Mouse (Mus musculus) CH12.LX (cell line): ENCODE results near the gene Gls. TPM values are rescaled to one million over a fixed set of nuclear protein-coding genes. Genes with fewer than 3 reads are reported as not detected.

Experiments used
- DNase-seq: peaks from one replicate; pipeline ENCODE4 v3.0.0-alpha.2; 2013; ENCODE audit errors: extremely low read depth
- H3K27ac ChIP-seq: 2 replicates; pipeline ENCODE4 v1.5.1; 2012; ENCODE audit warnings: low read depth, mild to moderate bottlenecking, control low read depth, moderate library complexity; ENCODE audit not compliant: insufficient read depth
- H3K27me3 ChIP-seq: replicated peaks from 2 replicates; pipeline ENCODE3; 2012; ENCODE audit warnings: inconsistent platforms
- H3K36me3 ChIP-seq, 2 experiments: replicated peaks in 1 of 2; 2 replicates each; pipeline versions ENCODE3 to v1.6.1; 2012; ENCODE audit warnings: inconsistent platforms in 1 of 2, low read length in 1 of 2, mild to moderate bottlenecking in 1 of 2, mixed read lengths in 1 of 2, moderate library complexity in 1 of 2; ENCODE audit not compliant: control insufficient read depth in 1 of 2, insufficient read depth in 1 of 2
- H3K4me1 ChIP-seq, 2 experiments: 2 replicates each; pipeline ENCODE4 v1.6.1; 2012; ENCODE audit warnings: inconsistent platforms in 1 of 2, moderate library complexity in 1 of 2; ENCODE audit not compliant: insufficient read depth in 2 of 2, control insufficient read depth in 1 of 2
- H3K4me2 ChIP-seq: 2 replicates; pipeline ENCODE4 v1.6.1; 2012; ENCODE audit warnings: low read depth, mild to moderate bottlenecking, control low read depth; ENCODE audit not compliant: poor library complexity, insufficient read depth, severe bottlenecking
- H3K4me3 ChIP-seq, 3 experiments: fragments of 150-350 bp in 1 of 3; sonication (generic) in 1 of 3; replicated peaks in 1 of 3; 2 replicates each; pipeline versions ENCODE3 to v1.5.1; 2011 to 2012; ENCODE audit warnings: low read depth in 2 of 3, low read length in 2 of 3, mild to moderate bottlenecking in 2 of 3, moderate library complexity in 2 of 3, control low read depth in 1 of 3, improper control_type of control experiment in 1 of 3, inconsistent platforms in 1 of 3, mixed read lengths in 1 of 3; ENCODE audit not compliant: poor library complexity in 1 of 3
- H3K79me2 ChIP-seq: replicated peaks from 2 replicates; pipeline ENCODE4 v1.6.1; 2012; ENCODE audit warnings: mild to moderate bottlenecking, moderate library complexity; ENCODE audit not compliant: control insufficient read depth, poor library complexity, insufficient read depth, severe bottlenecking; ENCODE audit errors: extremely low read depth
- H3K9ac ChIP-seq: 2 replicates; pipeline ENCODE4 v1.6.1; 2012; ENCODE audit warnings: low read depth, mild to moderate bottlenecking, control low read depth, moderate library complexity; ENCODE audit not compliant: insufficient read depth
- H3K9me3 ChIP-seq: replicated peaks from 2 replicates; pipeline ENCODE3; 2012; ENCODE audit warnings: low read length, inconsistent platforms, mixed read lengths
- CHD2 ChIP-seq: IDR thresholded peaks from 2 replicates; pipeline ENCODE4 v1.6.1; 2011; ENCODE audit warnings: low read length, improper control_type of control experiment
- ELF1 ChIP-seq: IDR thresholded peaks from 2 replicates; pipeline ENCODE4 v1.6.1; 2014; ENCODE audit warnings: low read depth, mild to moderate bottlenecking, inconsistent platforms, low read length, improper control_type of control experiment
- ETS1 ChIP-seq: conservative IDR thresholded peaks from 2 replicates; pipeline ENCODE4 v1.6.1; 2012; ENCODE audit warnings: low read depth, mild to moderate bottlenecking, inconsistent platforms, low read length, improper control_type of control experiment, moderate library complexity
- HCFC1 ChIP-seq: IDR thresholded peaks from 2 replicates; pipeline ENCODE4 v1.6.1; 2012; ENCODE audit warnings: low read depth, mild to moderate bottlenecking, inconsistent platforms, low read length, improper control_type of control experiment
- JUN ChIP-seq: IDR thresholded peaks from 2 replicates; pipeline ENCODE4 v1.6.1; 2011; ENCODE audit warnings: low read depth, mild to moderate bottlenecking, low read length, improper control_type of control experiment, moderate library complexity; ENCODE audit not compliant: insufficient read depth
- JUND ChIP-seq: conservative IDR thresholded peaks from 2 replicates; pipeline ENCODE4 v1.6.1; 2011; ENCODE audit warnings: low read depth, low read length, improper control_type of control experiment
- KAT2A ChIP-seq: IDR thresholded peaks from 2 replicates; pipeline ENCODE4 v1.6.1; 2012; ENCODE audit warnings: low read length, improper control_type of control experiment, inconsistent platforms; ENCODE audit not compliant: insufficient replicate concordance
- MAX ChIP-seq: IDR thresholded peaks from 2 replicates; pipeline ENCODE4 v1.6.1; 2011; ENCODE audit warnings: low read length, improper control_type of control experiment
- MEF2A ChIP-seq: IDR thresholded peaks from 2 replicates; pipeline ENCODE4 v1.6.1; 2014; ENCODE audit warnings: low read depth, mild to moderate bottlenecking, inconsistent platforms, low read length, improper control_type of control experiment, borderline replicate concordance
- MXI1 ChIP-seq: IDR thresholded peaks from 2 replicates; pipeline ENCODE4 v1.6.1; 2011; ENCODE audit warnings: mild to moderate bottlenecking, low read depth, low read length, improper control_type of control experiment
- MYC ChIP-seq: IDR thresholded peaks from 2 replicates; pipeline ENCODE4 v1.6.1; 2011; ENCODE audit warnings: low read depth, mild to moderate bottlenecking, improper control_type of control experiment, low read length
- NELFE ChIP-seq: IDR thresholded peaks from 2 replicates; pipeline ENCODE4 v1.6.1; 2011; ENCODE audit warnings: low read depth, low read length, improper control_type of control experiment
- PAX5 ChIP-seq: IDR thresholded peaks from 2 replicates; pipeline ENCODE4 v1.6.1; 2012; ENCODE audit warnings: low read length, inconsistent platforms, mixed read lengths
- POLR2A ChIP-seq: IDR thresholded peaks from 2 replicates; pipeline ENCODE4 v1.6.1; 2011; ENCODE audit warnings: low read depth, mild to moderate bottlenecking, improper control_type of control experiment, low read length
- SIN3A ChIP-seq: IDR thresholded peaks from 2 replicates; pipeline ENCODE4 v1.6.1; 2012; ENCODE audit warnings: low read length, improper control_type of control experiment, inconsistent platforms
- TBP ChIP-seq: conservative IDR thresholded peaks from 2 replicates; pipeline ENCODE4 v1.6.1; 2011; ENCODE audit warnings: low read depth, low read length, improper control_type of control experiment
- TCF12 ChIP-seq: IDR thresholded peaks from 2 replicates; pipeline ENCODE4 v1.6.1; 2014; ENCODE audit warnings: low read depth, mild to moderate bottlenecking, inconsistent platforms, low read length, improper control_type of control experiment
- UBTF ChIP-seq: IDR thresholded peaks from 2 replicates; pipeline ENCODE4 v1.6.1; 2012; ENCODE audit warnings: low read depth, mild to moderate bottlenecking, inconsistent platforms, low read length, improper control_type of control experiment, moderate library complexity
- ZMIZ1 ChIP-seq: IDR thresholded peaks from 2 replicates; pipeline ENCODE4 v1.6.1; 2012; ENCODE audit warnings: low read depth, mild to moderate bottlenecking, inconsistent platforms, low read length, improper control_type of control experiment
- ZNF384 ChIP-seq: IDR thresholded peaks from 2 replicates; pipeline ENCODE4 v1.6.1; 2012; ENCODE audit warnings: low read depth, low read length, improper control_type of control experiment, inconsistent platforms
- dilution Hi-C: fragments of 300-500 bp; cut with MboI; formaldehyde crosslinking; loops from 2 replicates; pipeline ENCODE4 v1.14.3; 2020; ENCODE audit warnings: low sequenced_read_pairs; ENCODE audit not compliant: extremely low pct_unique_long_range_greater_than_20kb, extremely low pct_ligation_motif_present
- in situ Hi-C: fragments of 300-500 bp; cut with MboI; formaldehyde crosslinking; loops from 3 replicates; pipeline ENCODE4 v1.14.3; 2019; ENCODE audit warnings: low sequenced_read_pairs, low pct_ligation_motif_present, low pct_unique_long_range_greater_than_20kb, mixed read lengths
- polyA plus RNA-seq: library from polyadenylated mRNA; unstranded; fragments of >175 nt; gene quantifications from 2 replicates; pipeline ENCODE4 v1.2.1, GENCODE M21; 2012; ENCODE audit warnings: low read depth; ENCODE audit not compliant: insufficient read length
- total RNA-seq, 2 experiments: library from RNA; depleted of rRNA; stranded (reverse); fragments of 300-350 nt in 1 of 2; fragments of >200 nt in 1 of 2; gene quantifications; 2 replicates each; pipeline ENCODE4 v1.2.3; 2012 to 2014

Gls gene
- total and polyA plus RNA-seq, 3 experiments = 107 to 182 (median 150) TPM

GRCm38 (mm10) chr1:52176999-52177398 is 56.0 kb downstream of the Gls start:
- DNase-seq = no peak
- Histone ChIP-seq H3K79me2 (no peaks in the 10 kb centered on the region), H3K36me3 (peaks cover 0 to 17% of the 10 kb centered on the region in 2 experiments), H3K9ac (no peak overlapping the region), H3K4me3 (no peak overlapping the region), H3K4me2 (no peak overlapping the region), H3K4me1 (no peaks in the 10 kb centered on the region), H3K27ac (no peak overlapping the region), H3K27me3 (no peaks in the 10 kb centered on the region), H3K9me3 (no peaks in the 10 kb centered on the region)
- TF ChIP-seq POLR2A (0 out of 2 replicates have a peak, but pooled peaks have one; percentile 9), MXI1 (no peak)
- dilution Hi-C loops = no loop called here
- in situ Hi-C loops = no loop called here

DNA sequence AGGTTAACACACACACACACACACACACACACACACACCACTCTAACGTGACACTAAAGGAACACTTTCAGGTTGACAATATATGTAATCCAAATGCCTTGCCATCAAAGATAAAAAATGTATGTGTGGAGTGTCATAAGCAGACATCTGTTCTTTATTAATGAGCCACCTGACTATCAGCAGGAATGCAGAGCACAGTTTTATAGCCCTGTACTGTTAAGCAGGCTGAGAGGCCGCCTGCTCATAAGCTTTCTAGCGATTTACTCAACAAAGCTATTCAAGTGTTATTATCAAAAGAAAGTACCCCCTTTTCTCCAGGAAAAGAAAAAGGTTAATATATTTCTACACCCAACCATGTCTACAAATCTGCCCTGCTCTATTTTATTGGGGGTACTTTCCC is 57.0 kb downstream of the Gls start:
- no peak for DNase-seq
- Histone ChIP-seq H3K27me3 (no peaks in the 10 kb centered on the region), H3K9ac (no peak overlapping the region), H3K36me3 (peaks cover 0 to 17% of the 10 kb centered on the region in 2 experiments), H3K79me2 (no peaks in the 10 kb centered on the region), H3K4me1 (peaks cover 0 to 7% of the 10 kb centered on the region in 2 experiments; a peak in 2 of 4 replicates), H3K4me2 (no peak overlapping the region), H3K9me3 (no peaks in the 10 kb centered on the region), H3K27ac (no peak overlapping the region), H3K4me3 (no peak overlapping the region)
- no peak for TF ChIP-seq MYC
- TF ChIP-seq HCFC1 = no peak
- TF ChIP-seq JUND = no peak
- no peak for TF ChIP-seq CHD2
- TF ChIP-seq ELF1 = no peak
- TF ChIP-seq MEF2A = no peak
- no peak for TF ChIP-seq MAX
- TF ChIP-seq UBTF = no peak
- TF ChIP-seq ETS1 = no peak
- no peak for TF ChIP-seq PAX5
- TF ChIP-seq ZNF384 = no peak
- TF ChIP-seq NELFE = no peak
- TF ChIP-seq TCF12 = no peak
- TF ChIP-seq MXI1 = no peak
- no peak for TF ChIP-seq TBP
- no peak for TF ChIP-seq KAT2A
- TF ChIP-seq SIN3A = no peak
- no peak for TF ChIP-seq ZMIZ1
- no peak for TF ChIP-seq JUN
- dilution Hi-C loops (no loop called here), in situ Hi-C loops (no loop called here)
